Mouse (Mus musculus): ENCODE measurements around the gene Mettl26.

Mettl26 gene

DNA sequence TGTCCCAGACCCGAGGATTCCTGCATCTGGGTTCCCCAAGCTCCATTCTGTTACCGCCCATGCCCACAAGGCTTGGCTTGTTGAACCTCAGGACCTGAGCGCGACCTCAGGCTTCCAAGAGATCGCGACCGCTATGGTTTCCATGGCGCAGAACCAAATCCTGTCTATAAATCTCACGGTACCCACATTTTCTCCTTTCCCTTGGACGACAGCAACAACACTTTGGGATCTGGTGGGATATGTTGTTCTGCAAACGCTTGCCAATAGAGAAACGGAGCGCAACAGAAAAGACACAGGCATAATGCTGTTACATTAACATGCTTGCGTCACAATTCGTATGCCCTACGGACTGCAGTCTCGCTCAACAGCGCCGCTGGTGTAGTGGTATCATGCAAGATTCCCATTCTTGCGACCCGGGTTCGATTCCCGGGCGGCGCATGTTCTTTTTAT is at the start of gene Mettl26:
Gene Mettl26 (plus strand): TSS at position 354 of the 450 bp plus-strand sequence.
- DNase-seq (ENCODE audit: low spot score in 2 of 2), result peak; percentile 85 to 95

DNA sequence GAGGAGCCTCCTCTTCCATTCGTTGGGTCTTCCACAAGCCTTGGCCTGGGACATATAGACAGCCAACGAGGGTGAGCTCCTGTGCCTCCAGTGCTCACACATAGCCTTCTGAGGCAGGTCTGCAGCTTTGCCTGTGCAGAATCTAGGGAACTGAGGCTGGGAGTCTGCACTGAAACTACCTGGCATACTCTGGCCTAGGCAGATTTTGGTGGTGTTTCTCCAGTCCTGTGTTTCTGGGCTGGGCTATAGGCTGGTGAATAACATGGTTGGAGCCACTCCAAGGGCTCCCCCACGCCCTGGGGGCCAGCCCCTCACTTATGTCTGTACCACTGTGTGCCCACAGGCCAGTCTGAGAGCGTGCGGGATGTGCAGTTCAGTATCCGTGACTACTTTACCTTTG is 49.6 kb upstream of the Mettl26 start:
- no peak for DNase-seq (ENCODE audit: low spot score in 2 of 2)

DNA sequence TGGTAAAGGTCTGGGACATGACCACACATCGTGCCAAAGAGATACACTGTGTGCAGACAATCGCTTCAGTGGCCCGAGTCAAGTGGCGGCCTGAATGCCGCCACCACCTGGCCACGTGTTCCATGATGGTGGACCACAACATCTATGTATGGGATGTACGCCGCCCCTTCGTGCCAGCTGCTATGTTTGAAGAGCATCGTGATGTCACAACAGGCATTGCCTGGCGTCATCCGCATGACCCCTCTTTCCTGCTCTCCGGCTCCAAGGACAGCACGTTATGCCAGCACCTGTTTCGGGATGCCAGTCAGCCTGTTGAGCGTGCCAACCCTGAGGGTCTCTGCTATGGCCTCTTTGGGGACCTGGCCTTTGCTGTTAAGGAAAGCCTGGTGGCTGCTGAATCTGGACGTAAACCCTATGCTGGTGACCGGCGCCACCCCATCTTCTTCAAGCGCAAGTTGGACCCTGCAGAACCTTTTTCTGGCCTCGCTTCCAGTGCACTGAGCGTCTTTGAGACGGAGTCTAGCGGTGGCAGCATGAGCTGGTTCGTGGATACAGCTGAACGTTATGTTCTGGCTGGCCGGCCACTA is 48.8 kb upstream of the Mettl26 start:
- DNase-seq (ENCODE audit: low spot score in 2 of 2), result no peak

DNA sequence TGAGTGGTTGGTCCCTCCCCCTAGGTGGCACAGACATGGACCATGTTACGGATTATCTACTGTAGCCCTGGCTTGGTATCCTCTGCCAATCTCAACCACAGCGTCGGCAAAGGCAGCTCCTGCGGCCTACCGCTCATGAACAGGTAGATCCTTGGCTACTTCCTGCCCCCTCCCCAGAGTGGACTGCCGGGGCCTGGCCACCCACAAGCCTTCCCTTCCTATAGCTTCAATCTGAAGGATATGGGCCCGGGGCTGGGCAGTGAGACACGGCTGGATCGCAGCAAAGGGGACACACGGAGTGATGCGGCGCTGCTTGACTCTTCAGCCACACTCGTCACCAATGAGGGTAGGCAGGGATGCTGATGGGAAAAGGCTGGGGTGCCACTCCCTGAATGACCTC is 47.9 kb upstream of the Mettl26 start:
- no peak for DNase-seq (ENCODE audit: low spot score in 2 of 2)

DNA sequence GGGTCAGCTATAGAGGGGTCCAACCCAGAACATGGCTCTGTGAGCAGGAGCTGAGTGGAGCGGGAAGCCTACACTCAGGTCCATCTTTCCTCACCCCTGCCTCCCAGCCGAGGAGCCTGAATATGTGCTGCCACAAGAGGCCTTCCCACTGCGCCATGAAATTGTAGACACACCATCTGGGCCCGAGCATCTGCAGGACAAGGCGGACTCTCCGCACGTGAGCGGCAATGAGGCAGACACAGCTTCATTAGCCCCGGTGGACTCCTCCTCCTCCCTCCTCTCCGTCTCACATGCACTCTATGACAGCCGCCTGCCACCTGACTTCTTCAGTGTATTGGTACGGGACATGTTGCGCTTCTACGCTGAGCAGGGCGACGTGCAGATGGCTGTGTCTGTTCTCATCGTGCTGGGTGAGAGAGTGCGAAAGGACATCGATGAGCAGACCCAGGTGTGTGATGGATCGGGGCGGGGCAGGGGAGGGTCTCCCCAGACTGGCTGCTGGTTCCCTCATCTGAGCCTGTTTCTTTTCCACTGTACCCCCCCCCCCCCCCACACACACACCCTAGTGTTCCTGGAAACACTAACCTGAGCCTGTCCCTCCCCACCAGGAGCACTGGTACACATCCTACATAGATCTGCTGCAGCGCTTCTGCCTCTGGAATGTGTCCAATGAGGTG is 47.2 kb upstream of the Mettl26 start:
- DNase-seq (ENCODE audit: low spot score in 2 of 2), result no peak

DNA sequence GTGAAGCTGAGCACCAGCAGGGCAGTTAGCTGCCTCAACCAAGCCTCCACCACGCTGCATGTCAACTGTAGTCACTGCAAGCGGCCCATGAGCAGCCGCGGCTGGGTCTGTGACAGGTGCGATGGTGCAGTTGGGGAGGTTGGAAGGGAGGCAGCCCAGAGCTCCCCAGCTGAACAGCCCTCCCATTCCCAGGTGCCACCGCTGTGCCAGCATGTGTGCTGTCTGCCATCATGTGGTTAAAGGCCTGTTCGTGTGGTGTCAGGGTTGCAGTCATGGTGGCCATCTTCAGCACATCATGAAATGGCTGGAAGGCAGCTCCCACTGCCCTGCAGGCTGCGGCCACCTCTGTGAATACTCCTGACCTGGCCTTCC is 46.7 kb upstream of the Mettl26 start:
- no peak for DNase-seq (ENCODE audit: low spot score in 2 of 2)

DNA sequence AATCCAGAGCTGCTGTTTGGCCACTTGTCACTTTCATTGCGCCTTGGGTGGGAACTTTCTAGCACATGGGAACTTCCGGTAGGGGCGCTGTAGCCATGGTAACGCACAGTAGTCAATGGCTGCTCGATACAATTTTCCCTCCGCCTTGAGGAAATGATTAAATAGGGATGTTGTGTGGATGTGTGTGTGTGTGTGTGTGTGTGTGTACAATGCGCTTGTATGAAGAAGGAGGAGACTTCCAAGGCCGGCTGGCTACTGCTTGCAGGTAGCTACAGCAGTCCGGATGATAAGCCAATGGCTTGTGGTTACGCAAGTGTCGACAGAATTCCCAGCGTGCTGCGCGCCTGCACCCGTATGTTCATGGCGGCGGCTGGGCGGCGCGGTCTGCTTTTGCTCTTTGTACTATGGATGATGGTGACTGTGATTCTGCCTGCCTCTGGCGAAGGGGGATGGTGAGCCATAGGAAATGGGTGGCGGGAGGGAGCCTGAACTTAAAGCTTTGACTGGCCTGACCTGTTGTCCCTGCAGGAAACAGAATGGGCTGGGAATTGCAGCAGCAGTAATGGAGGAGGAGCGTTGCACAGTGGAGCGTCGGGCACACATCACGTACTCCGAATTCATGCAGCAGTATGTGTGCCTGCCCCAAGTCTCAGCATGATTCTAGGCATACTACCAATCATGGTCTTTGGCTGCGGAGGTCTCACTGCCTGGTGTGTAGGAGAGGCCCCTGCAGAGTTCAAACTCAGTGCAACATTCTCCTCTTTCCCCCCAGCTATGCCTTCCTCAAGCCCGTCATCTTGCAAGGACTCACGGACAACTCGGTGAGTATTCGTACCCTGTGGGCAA is 45.9 kb upstream of the Mettl26 start, which contains the start of gene Jmjd8:
Gene Jmjd8 (plus strand): TSS at position 156 of the 846 bp plus-strand sequence.
- peak; percentile 75 to 80 for DNase-seq (ENCODE audit: low spot score in 2 of 2)

DNA sequence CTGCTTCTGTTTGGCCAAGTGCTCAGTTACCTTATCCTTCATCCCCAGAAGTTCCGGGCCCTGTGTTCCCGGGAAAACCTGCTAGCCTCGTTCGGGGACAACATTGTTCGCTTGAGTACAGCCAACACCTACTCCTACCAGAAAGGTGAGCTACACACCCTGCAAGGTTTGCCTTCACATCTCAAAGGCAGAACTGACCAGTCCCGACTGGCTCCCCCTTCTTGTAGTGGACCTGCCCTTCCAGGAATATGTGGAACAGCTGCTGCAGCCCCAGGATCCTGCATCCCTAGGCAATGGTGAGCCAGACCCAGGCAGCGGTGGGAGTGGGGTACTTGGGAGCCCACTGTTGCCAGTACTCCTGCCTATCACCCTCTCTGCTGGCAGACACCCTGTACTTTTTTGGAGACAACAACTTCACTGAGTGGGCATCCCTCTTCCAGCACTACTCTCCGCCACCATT is 45.3 kb upstream of the Mettl26 start:
- DNase-seq (ENCODE audit: low spot score in 2 of 2), result no peak

DNA sequence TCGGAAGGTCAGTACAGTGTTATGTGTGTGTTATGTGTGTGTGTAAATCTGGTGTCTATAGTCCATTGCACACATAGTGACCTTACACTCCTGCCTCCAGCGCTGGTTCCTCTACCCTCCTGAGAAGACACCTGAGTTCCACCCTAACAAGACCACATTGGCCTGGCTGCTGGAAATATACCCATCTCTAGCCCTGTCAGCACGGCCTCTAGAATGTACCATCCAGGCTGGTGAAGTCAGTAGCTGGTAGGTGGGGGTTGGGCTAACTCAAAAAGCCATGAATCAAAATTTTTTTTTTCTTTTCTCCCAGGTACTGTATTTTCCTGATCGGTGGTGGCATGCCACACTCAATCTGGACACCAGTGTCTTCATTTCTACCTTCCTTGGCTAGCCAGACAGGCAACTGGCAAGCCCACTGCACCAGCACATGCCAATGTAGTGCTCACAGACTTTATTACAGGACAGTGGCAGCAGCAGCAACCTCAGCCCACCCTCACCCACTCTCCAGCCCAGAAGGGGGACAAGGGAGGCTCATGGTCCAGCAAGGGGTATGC is 44.6 kb upstream of the Mettl26 start:
- DNase-seq (ENCODE audit: low spot score in 2 of 2), result no peak

DNA sequence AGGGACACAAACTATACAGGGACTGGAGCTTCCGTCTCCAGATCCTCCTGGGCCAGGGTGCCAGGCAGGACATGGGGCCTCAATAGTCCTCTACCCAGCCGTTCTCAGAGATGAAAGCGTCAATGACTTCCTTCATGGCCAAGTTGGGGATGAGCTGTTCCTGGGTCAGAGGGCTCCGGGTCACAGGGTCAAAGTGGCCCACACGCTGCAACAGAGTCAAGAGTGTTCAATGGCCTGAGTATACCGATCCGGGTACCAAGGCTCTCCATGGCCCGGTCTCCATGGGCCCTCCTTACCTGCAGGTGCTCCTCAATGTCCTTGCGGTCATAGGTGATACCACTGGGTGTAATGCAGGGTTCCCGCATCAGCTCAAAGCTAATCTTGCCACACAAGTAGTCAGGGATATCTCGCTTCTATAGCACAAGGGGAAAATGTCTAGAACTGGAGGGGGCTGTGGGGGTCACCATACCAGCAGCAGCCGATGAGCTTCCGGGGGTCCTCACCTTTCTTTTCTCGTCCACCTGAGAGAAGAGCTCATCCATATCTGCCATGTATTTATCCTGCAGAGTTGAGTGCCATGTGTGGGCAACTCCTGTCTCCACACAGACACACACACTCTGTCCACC is 44.0 kb upstream of the Mettl26 start:
- no peak for DNase-seq (ENCODE audit: low spot score in 2 of 2)

DNA sequence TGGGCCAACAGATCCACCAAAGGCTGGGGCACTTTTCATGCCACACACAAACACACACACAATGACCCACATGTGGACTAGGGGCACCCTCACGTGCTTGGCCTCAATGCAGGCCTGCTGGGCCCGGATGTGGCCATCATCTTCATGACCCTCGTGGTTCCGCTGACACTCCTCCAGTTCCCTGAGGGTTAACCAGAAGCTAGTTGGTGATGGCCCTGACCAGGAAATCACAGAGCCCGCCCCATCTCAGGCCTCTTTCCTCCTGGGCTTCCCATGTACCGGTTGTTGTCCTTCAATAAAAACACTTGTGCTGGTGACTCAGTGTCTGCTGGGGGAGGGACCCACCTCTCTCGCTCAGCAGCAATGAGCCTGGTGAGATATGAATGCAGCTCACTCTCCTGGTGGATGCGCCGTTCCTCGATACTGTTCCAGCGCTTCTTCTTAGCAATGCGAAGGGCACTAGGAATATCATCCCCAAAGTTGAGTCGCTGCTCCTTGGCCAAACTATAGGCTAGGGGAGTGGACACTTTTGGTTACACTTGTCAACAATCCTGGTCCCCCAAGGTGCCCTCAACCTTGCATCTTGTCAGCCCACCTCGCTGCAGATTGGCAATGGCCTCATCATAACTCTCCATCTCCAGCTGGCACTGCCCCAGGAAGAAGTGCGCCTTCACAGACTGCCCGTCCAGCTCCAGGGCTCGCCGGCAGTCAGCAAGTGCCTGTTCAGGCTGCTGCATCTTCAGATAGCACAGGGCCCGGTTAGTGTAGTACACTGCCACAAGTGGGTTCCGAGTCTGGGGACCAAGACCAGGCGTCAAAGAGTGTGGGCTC is 43.2 kb upstream of the Mettl26 start:
- no peak for DNase-seq (ENCODE audit: low spot score in 2 of 2)

DNA sequence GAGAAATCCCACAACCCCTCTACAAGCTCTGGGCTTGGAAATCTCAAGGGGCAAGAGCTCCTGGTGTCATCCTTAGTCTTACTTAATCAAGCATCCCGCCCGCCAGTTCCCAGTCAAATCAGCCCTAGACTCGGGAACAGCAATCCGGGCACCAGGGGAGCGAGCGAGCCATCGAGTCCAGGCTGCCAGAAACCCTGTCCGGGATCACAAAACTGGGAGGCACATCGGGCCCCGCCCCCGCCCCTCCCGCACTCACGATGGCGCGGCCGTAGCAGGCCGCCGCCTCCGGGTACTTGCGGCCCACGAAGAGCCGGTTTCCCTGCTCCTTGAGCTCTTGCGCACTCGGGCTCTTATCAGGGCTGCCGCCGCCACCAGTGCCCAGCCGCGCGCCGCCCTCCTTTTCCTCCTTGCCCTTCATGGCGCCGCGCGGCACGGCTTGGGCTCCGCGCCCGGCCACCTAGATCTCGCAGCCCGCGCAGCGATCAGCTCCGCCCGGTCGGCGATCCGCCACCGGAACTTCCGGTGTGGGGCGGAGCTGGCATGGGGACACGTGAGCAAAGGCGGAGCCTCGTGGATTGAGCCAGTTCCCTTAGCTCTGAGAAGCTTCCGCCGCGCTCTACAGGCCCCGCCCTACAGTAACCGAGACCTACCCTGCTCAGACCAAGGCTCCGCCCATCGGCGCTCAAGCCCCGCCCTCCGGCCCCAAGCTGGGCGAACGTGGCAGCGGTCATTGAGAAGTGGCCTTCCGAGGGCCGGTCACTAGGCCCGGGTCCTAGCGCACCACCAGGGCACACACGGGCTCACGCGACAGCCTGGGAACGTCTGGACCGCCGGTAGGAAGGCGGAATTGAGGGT is 42.2 kb upstream of the Mettl26 start:
- DNase-seq (ENCODE audit: low spot score in 2 of 2), result peak; percentile 98 to 99

DNA sequence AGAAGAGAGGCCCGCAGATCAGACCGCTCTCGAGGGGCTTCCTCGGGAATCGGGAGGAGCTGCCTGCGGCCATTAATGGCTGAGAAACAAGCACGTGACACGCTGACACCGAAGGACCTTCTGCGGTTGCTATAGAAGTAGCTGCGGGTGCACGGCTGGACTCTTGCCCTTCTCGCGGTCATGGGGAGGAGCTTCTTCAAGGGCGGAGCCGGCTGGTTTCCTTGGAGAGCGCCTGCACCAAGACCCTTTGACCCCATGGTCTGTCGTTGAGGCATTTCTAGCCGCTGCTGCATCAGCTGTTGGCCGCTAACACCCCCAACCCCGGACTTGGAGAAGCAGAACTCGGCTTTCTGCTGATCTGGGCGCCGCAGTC is 41.6 kb upstream of the Mettl26 start, which contains the start of gene Stub1:
Gene Stub1 (minus strand): TSS at position 114 of the 373 bp plus-strand sequence.
- DNase-seq (ENCODE audit: low spot score in 2 of 2), result peak; percentile 87 to 90

DNA sequence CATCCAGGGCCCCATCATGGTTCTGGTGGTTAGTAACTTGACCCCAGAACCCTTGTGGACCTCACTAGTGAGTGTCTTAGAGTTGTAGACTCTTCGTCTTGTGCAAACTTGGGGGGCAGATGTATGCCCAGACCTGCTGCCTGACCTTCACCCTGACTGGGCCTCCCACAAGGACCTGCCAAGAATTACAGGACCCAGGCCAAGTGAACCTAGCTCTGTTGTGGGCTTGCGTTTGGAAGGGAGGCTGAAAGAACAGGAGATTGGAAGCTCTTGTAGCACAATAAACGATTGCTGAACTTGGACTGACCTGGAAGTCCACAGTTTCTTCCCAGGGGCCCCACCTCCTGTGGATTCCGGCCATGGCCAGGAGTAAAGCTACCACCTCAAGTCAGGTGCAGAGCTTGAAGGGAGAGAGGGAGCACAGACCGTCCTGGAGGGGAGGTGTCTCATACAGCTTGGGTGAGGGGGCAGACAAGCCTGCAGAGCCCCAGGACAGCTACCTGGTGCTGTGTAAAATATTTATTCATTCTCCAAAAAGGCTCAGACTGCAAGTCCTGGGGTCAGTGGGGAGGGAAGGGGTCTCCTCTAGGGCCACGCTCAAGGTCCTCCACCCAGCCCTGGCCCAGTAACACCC is 40.8 kb upstream of the Mettl26 start:
- DNase-seq (ENCODE audit: low spot score in 2 of 2), result no peak

DNA sequence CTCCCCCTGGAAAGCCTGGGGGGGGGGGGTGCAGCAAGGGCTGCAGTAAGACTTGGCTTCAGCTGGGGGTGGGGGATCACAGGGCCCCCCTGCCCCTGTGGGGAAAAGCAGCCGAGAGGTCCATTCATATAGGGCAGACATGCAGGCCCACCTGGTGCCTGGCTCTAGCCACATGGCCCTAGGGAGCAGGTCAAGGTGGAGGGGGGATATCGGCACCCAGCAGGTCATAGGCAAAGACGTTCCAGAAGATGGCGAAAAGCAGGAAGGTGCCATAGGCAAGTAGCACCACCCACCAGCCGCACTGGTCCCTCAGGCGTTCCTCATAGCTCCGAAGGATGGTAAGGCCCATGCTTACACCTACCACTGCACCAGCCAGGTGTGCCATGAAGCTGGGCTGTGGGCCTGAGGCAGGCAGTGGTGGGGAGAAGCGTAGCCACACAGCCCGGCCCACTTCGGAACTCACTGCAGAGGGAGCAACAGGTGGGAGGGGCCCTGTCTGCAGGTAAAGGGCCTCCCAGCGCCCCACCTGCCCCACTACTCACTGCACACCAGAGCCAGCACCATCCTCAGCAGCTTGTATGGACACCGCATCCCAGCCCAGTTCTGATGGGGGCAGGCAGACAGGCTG is 40.2 kb upstream of the Mettl26 start:
- no peak for DNase-seq (ENCODE audit: low spot score in 2 of 2)

DNA sequence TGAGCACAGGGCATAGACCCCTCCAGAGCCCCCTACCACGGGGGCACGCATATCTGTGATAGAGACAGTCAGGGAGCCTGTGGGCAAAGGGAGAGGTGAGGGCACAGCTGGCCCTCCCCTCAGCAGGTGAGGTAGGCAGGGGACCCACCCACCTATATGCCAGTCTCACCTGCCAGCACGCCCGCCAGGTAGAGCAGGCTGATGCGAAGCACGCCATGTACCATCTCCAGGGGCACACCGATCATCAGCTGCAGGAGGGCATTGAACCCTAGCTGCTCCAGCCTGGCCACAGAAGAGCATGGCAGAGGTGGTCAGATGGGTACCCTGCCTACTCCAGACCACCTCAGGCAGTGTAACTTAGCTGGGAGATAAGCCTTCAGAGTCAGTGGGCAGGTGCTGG is 39.6 kb upstream of the Mettl26 start:
- DNase-seq (ENCODE audit: low spot score in 2 of 2), result no peak

DNA sequence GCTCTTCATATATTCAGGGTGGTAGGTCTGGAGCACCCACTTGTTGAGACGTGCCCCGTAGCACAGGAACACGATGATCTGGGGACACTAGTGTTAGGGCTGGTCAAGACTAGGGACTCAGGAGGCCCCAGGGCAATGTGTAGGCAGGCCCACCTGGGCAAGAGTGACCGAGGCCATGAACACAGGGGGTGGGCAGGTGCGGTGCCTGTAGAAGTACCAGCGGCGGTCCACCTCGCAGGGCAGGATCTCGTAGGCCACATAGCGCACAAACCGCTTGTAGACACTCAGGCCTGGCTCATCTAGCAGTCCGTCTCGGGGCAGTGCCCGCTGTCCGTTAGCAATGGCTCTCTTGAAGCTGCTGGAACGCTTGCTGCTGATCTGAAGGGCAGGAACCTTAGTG is 39.1 kb upstream of the Mettl26 start:
- DNase-seq (ENCODE audit: low spot score in 2 of 2), result no peak

DNA sequence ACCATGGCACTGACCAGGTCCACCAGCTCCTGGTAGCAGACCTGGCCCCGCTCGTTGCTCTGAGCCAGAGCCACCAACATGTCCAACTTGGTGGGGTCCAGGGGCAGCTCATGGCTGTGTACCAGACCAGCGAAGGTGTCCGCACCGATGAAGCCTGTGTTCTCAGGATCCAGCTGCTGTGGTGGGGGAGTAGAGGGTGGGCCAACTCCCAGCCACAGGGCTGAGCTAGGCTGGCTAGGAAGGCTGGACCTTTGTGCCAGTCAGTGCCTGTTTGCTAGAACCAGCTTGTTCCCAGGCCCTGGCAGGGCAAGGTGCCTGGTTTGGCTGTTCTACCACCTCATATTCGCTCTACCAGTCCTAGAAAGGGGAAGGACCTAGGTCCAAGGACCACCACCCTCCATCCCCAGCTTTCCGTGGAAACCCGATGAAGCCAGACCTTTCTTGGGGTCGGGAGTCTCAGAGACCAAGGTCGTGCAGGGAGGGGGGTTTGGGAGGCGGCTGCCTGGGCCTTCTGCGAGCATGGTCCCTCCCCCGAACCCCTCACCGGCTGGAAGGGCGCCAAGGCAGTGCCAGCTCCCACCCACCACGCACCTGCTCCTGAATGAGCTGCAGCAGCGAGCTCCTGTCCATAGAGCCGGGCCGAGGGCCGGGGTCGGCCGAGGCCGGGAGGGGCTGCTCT is 38.3 kb upstream of the Mettl26 start:
- DNase-seq (ENCODE audit: low spot score in 2 of 2), result no peak

DNA sequence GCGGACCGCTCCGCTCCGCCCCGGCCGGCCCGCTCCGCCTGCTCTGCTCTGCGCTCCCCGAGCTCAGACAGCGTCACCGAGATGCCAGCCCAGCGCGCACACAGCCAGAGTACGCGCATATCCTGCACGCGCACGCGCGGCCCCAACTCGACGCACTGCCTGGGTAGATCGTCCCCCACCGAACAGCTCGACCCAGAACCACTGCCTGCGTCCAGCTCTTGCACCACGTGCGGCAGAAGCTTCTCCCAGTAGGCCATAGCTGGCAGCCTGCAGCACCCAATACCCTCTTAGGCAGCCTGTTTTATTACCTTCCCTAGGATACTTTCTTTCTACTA is 37.8 kb upstream of the Mettl26 start, which contains the start of gene Rhbdl1:
Gene Rhbdl1 (minus strand): TSS at position 220 of the 335 bp plus-strand sequence.
- peak; percentile 82 to 83 for DNase-seq (ENCODE audit: low spot score in 2 of 2)
